Mouse (Mus musculus) gastrocnemius, adult 2 months (tissue): ENCODE data around the gene Usp2. TPM values are rescaled to one million over a fixed set of nuclear protein-coding genes. Genes with fewer than 3 reads are reported as not detected.
A peak's percentile ranks its signal among the peaks of the same experiment; 100 is the strongest.

ENCODE experiments used
- DNase-seq: peaks from one replicate; pipeline ENCODE4 v3.0.0; 2022
- H3K27ac ChIP-seq: fragments of 200-600 bp; 2 replicates; pipeline ENCODE4 v1.8.1; 2022; ENCODE audit warnings: mild to moderate bottlenecking
- H3K4me3 ChIP-seq: fragments of 200-600 bp; 2 replicates; pipeline ENCODE4 v1.8.1; 2022; ENCODE audit warnings: mild to moderate bottlenecking, moderate library complexity
- CTCF ChIP-seq: fragments of 200-600 bp; IDR thresholded peaks from 2 replicates; pipeline ENCODE4 v1.8.1; 2022; ENCODE audit warnings: antibody characterized with exemption, mild to moderate bottlenecking, moderate library complexity
- intact Hi-C: fragments of 180-260 bp; cut with DNase I; formaldehyde crosslinking; loops from one replicate; pipeline ENCODE4 v1.15.1; 2025
- total RNA-seq, 2 experiments: library from RNA; stranded (reverse); gene quantifications; 2 replicates each; pipeline ENCODE4 v1.2.3; 2021

Usp2 gene
- total RNA-seq, 2 experiments from 2014 or later: 223 to 228 TPM

DNA sequence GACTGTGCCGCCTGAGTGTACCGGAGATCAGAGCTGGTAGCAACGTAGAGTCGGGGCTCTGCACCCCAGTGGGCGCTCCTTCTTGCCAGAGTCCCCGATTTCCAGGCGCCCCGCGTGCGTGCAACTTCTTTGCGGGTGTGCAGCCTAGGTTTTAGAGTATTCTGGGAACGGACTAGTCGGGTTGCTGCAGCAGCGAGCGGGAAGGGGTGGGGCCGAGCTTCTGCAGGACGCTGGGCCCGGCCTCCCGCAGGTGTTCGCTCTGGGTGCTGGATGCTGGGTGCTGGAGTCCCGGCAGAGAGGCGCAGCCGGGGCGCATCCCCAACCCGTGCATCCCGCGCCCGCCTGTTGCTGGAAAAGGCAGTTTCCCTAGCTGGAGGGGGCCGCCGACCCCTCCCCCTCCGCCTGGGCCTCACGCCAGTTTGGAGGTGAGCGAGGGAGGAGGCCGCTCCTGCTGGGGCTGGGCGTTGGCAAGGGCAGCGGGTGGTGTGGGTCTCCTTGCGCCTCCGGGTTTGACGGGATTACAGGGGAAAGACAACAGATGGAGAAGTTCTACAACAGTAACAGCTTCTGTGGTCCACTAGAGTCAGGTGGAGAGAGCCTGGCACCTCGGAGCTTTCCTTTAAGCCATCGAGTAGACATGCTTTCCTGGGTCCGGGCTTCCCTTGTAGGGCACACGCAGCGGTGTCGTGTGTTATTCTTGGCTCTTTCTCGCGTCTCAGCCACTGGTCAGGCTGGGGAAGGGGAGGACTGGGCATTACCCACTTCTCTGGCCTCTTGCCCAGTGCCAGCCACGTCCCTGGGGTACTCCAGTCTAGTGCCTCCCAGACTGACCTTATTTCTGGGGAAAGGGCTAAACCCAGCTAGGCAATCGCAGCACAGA lies 68.3 kb downstream of the Usp2 start:
- intact Hi-C loops: loop anchor here (5.0 kb wide), 1 partner anchor 37 kb away; no protein-coding TSS in a partner anchor
- no peak for TF ChIP-seq CTCF
- DNase-seq: peak; percentile 68
- Histone ChIP-seq H3K4me3 (peak overlapping the region; percentile 88), H3K27ac (peak overlapping the region; percentile 94)

DNA sequence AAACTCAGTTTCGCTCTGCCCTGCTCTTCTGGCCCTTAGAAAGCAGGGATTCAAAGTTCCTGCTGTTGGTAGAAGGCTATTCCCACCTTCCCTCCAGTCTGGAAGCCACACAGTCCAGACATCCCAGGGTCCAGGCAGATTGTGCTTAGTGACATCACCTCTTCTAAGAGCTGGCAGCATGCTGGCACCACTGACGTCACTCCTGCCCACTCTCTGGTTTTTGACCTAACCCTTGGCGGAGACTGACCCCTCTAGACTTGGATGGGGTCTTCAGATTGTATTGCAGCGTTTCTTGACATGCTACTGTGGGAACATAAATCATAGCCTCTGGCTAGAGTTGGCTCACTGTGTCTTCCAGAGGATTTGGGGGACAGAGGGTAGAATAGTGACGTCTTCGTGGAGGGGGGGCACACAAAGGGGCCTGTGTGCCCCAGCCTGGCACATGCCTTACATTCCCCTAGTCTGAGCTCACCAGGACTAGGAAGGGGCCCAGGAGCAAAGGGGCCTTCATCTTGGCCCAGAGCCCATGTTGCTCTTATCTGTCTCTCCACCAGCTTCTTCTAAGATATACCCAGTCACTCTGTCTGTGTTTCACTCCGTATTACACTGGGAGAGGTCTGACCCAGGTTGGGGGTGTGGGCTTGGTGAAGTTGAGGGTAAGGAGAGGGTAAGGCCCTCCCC lies 69.0 kb downstream of the Usp2 start:
- Histone ChIP-seq H3K27ac (peak overlapping the region; percentile 94), H3K4me3 (peak overlapping the region; percentile 88)
- no peak for DNase-seq
- intact Hi-C loops: no loop called here
- no peak for TF ChIP-seq CTCF

DNA sequence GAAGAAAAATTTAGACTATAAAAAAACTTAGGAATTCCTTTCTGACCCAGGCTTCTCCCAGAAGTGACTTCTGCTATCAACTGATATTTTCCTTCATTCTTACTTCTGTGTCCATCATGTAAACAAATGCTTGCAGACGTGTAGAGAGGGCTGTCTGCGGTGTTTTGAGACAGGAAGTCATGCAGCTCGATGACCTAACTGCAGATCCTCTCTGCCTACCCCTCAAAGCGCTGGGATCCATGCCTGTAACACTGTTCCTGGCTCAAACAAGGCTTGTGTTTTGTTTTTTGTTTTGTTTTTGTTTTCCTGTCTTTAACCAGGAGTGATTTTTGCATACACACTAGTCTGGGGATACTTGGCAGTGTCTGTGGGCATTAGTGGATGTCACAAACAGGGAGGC lies 71.0 kb downstream of the Usp2 start:
- intact Hi-C loops: no loop called here
- Histone ChIP-seq H3K4me3 (no peak overlapping the region), H3K27ac (no peak overlapping the region)
- no peak for DNase-seq
- no peak for TF ChIP-seq CTCF

DNA sequence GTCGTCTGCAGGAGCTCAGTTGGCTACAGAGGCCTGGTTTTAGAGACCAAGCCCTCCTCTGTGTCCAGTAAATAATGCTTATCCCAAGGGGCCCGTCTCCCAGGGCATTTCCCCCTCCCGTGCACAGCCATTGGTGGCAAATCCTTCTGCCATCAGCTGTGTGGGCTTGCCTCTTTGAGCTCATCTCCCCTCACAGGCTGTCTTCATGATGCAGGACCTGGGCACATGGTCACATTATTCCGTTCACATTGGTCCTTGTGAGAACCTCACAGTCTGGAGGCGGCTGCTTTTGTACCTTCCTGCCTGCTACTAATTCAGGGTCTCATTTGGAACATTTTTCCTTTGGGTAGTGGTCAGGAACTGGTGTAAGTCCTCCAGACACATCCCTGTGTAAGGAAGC lies 75.1 kb downstream of the Usp2 start:
- intact Hi-C loops: no loop called here
- H3K4me3 ChIP-seq: no peak overlapping the region
- no peak overlapping the region for H3K27ac ChIP-seq
- no peak for DNase-seq
- TF ChIP-seq CTCF: no peak

DNA sequence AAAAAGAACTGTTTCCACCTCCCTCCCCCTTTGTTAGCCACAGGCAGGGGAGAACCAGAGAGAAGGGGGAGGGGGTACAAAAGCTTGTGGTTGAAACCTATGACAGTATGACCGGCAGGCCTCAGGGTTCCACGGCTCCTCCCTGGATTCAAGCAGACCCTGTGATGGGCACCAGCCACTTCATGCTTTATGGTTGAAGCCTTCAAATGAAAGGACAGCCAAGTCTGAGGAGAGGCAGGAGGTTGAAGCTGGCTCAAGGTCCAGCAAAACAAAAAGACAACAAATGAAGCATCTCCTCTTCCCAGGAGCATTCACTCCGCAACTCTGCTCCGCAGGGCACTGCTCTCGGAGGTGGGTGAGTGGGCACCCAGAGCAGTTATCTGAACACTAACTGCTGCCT lies 76.6 kb downstream of the Usp2 start:
- TF ChIP-seq CTCF: no peak
- Histone ChIP-seq H3K4me3 (no peak overlapping the region), H3K27ac (peak overlapping the region; percentile 54)
- DNase-seq: no peak
- intact Hi-C loops: no loop called here

DNA sequence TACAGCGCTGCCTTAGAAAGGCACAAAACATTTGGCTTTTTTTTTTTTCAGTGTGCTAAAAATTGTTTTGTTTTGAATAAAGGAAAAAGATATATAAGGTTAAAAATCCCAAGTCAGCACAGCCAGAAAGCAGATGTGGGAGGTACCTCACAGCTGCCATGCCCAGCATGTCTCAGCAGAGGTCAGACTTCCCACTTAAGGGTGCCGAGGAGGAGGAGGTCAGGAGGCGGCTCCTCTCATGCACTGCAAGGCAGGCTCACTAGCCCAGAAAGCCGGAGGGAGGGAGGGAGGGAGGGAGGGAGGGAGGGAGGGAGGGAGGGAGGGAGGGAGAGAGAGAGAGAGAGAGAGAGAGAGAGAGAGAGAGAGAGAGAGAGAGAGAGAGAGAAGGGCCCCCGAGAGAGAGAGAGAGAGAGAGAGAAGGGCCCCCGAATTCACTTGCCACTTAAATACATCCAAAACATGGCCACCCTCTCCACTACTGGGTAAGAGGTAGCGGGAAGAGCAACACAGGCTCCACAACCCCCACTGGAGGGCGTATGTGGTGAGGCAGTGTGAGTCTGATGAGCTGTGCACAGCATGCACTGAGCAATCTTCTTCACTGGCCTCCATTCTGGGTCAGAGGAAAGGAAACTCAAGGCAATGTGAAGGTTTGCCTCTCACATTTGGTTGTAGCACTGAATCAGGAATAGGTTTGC lies 77.3 kb downstream of the Usp2 start:
- peak; percentile 27 for TF ChIP-seq CTCF
- peak; percentile 49 for DNase-seq
- intact Hi-C loops: no loop called here
- Histone ChIP-seq H3K27ac (peak overlapping the region; percentile 54), H3K4me3 (no peak overlapping the region)

DNA sequence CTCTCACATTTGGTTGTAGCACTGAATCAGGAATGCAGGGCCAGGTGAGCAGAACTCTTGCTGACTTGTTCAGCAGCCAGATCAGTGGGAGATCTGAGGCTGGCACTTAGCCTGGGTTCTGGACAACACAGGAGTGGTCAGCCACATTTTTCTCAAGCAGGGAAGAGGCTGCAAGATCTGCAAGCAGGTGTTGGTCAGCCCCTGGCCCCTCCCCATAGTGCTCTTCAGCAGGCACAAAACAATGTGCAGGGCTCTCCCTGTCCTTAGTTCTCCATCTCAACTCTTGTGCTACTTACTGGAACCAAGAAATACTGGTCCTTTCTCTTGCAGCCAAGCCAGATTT lies 77.9 kb downstream of the Usp2 start:
- no peak for DNase-seq
- intact Hi-C loops: no loop called here
- Histone ChIP-seq H3K4me3 (no peak overlapping the region), H3K27ac (peak overlapping the region; percentile 40; the same call in 1 of the 2 replicates)
- no peak for TF ChIP-seq CTCF

Other genes with a start within 250 kb of the Usp2 start
- 1 to 10 TPM; 9.3 to 9.8 TPM for gene Thy1, start 23.6 kb upstream of the Usp2 start, total RNA-seq
- not detected for gene Mfrp, start 34.7 kb downstream of the Usp2 start, total RNA-seq
- 1 to 10 TPM; 2.5 to 7.6 TPM for gene C1qtnf5, start 40.2 kb downstream of the Usp2 start, total RNA-seq
- 1 to 10 TPM in 1 of 2 experiments, under 1 TPM in 1; 0.71 to 1.4 TPM for gene Gm49380, start 46.5 kb downstream of the Usp2 start, total RNA-seq
- 1 to 10 TPM; 3.0 to 3.1 TPM for gene Rnf26, start 46.5 kb downstream of the Usp2 start, total RNA-seq
- 10 to 100 TPM; 17.5 to 24.4 TPM for gene Mcam, start 67.4 kb downstream of the Usp2 start, total RNA-seq
- gene Cbl, start 167.0 kb downstream of the Usp2 start, total RNA-seq: 10 to 100 TPM in 1 of 2 experiments, 1 to 10 TPM in 1; 7.5 to 13.4 TPM
- not detected for gene Ccdc153, start 173.7 kb downstream of the Usp2 start, total RNA-seq
- 1 to 10 TPM in 1 of 2 experiments, under 1 TPM in 1; 0.97 to 1.6 TPM for gene Pdzd3, start 184.4 kb downstream of the Usp2 start, total RNA-seq
- gene Nlrx1, start 201.6 kb downstream of the Usp2 start, total RNA-seq: 10 to 100 TPM; 19.2 to 20.8 TPM
- gene Abcg4, start 221.6 kb downstream of the Usp2 start, total RNA-seq: under 1 TPM; 0.28 to 0.97 TPM
- gene Hinfp, start 238.7 kb downstream of the Usp2 start, total RNA-seq: 1 to 10 TPM; 6.3 to 6.8 TPM